Mouse (Mus musculus) stomach, postnatal 0 days (tissue): ENCODE results near the gene Sohlh2.

Source experiments
- CTCF ChIP-seq: IDR thresholded peaks from 2 replicates; pipeline ENCODE4 v1.5.1; 2016; ENCODE audit warnings: antibody characterized with exemption, low read depth, mild to moderate bottlenecking, moderate library complexity
- EP300 ChIP-seq: optimal IDR thresholded peaks from 2 replicates; pipeline ENCODE3; 2016; ENCODE audit warnings: antibody characterized with exemption

- no peak for TF ChIP-seq CTCF
- no peak for TF ChIP-seq EP300
Observed at GRCm38 (mm10) chr3:55250631-55251030, 68.8 kb downstream of the Sohlh2 start.
